28 mouse cellular contexts compared by ENCODE assay signal in the genomic region with DNA sequence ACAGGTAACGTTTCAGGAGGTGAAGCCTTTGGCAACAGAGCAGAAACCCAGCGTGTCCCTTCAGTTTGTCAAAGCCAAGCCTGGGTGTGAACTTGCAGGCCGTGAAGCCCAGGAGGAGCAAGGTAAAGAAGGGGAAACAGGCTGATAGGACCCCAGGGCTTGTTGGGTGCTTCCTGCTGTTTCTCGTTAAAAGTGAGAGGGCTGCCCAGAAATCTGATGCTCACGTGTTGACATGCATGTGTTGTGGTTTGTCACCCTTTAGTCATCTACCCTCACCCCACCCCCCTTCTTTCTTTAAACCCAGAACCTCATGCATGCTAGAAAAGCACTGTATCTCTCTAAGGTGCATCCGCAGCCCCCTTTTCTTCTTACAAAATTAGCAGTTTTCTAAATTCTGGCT. TPM values are rescaled to one million over a fixed set of nuclear protein-coding genes. Genes with fewer than 3 reads are reported as not detected.
DNase-seq lines count a peak whose midpoint lies in the region; ATAC-seq lines count a peak whose summit lies in the region.
"Had no signal": no experiment of that assay in that cellular context is flagged by ENCODE, and none has a peak within 500 bp of the region (broad histone marks: within the 10 kb centered on the region; RNA-seq: fewer than 3 reads in every experiment).

No protein-coding gene starts in this region.

- no peak overlapping the region for H3K4me2 ChIP-seq in liver, embryonic 12.5 days
- H3K4me2 ChIP-seq: forebrain, embryonic 12.5 days; heart, embryonic 11.5 days; hindbrain, embryonic 12.5 days; intestine, embryonic 15.5 days; limb, embryonic 12.5 days; liver, embryonic 13.5 days; lung, embryonic 14.5 days; midbrain, embryonic 11.5 days had no signal

- no peaks in the 10 kb centered on the region for H3K27me3 ChIP-seq in liver, embryonic 12.5 days (replicated peaks)
- H3K27me3 ChIP-seq: forebrain, embryonic 12.5 days; hindbrain, embryonic 12.5 days; intestine, embryonic 15.5 days; limb, embryonic 12.5 days; liver, embryonic 13.5 days had no signal

- 0 out of 2 replicates have a peak, but pooled peaks have one; percentile 14 for ATAC-seq in megakaryocyte, adult 5-6 weeks (ENCODE audit: poor library complexity, severe bottlenecking)
- ATAC-seq in liver, embryonic 12.5 days = no peak
- ATAC-seq: intestine, embryonic 15.5 days had no signal

- no peak overlapping the region for H3K27ac ChIP-seq in liver, embryonic 12.5 days
- H3K27ac ChIP-seq: forebrain, embryonic 12.5 days; hindbrain, embryonic 12.5 days; intestine, embryonic 15.5 days; limb, embryonic 12.5 days; liver, embryonic 13.5 days had no signal

- H3K4me1 ChIP-seq in liver, embryonic 12.5 days = peaks cover 33% of the 10 kb centered on the region

- H3K36me3 ChIP-seq in liver, embryonic 12.5 days = peaks cover 45% of the 10 kb centered on the region

- H3K4me3 ChIP-seq in liver, embryonic 12.5 days = no peak overlapping the region
- H3K4me3 ChIP-seq: forebrain, embryonic 12.5 days; hindbrain, embryonic 12.5 days; intestine, embryonic 15.5 days; limb, embryonic 12.5 days; liver, embryonic 13.5 days had no signal

- peak; percentile 1 to 4 for DNase-seq in spleen, postnatal 36 days (ENCODE audit: low spot score in 2 of 2)
- no peak for DNase-seq in spleen, adult 12 weeks (ENCODE audit: low spot score)
- DNase-seq in CD8-positive naive resting alpha-beta T cell, adult 2 months (ENCODE audit: low read depth in 2 of 2, low spot score in 2 of 2) = peak; percentile 37 to 61
- peak; percentile 13 for DNase-seq in thymus, postnatal 36 days
- no peak for DNase-seq in urinary bladder, postnatal 10 days (ENCODE audit: low spot score)
- no peak for DNase-seq in cerebellum, adult 9-10 months
- DNase-seq: adrenal gland, adult 8-10 months; cerebellum, adult 9-11 months; gastrocnemius, postnatal 25 days; heart, postnatal 14 days; liver, embryonic 13.5 days; lung, embryonic 14.5 days; lung, postnatal 36 days had no signal

- H3K9ac ChIP-seq in liver, embryonic 12.5 days = no peak overlapping the region
- H3K9ac ChIP-seq: forebrain, embryonic 12.5 days; hindbrain, embryonic 12.5 days; intestine, embryonic 15.5 days; limb, embryonic 12.5 days; liver, embryonic 13.5 days; lung, embryonic 14.5 days had no signal

- 60% methylated on average over 6 of the region's 6 CpGs for WGBS in liver, embryonic 12.5 days (ENCODE audit: insufficient replicate concordance)

- no peaks in the 10 kb centered on the region for H3K9me3 ChIP-seq in liver, embryonic 12.5 days (replicated peaks)
- H3K9me3 ChIP-seq: forebrain, embryonic 12.5 days; hindbrain, embryonic 12.5 days; intestine, embryonic 15.5 days; limb, embryonic 12.5 days; liver, embryonic 13.5 days had no signal

RNA-seq across cellular contexts. Expression of gene Zscan12, which starts 4.0 kb away (rescaled TPM):
- total RNA-seq in megakaryocyte, adult 5-6 weeks (2015) = 4.4 and 4.7 TPM in 2 replicates
- 5.6 and 8.3 TPM in 2 replicates for total RNA-seq in megakaryocyte, adult 5-6 weeks (2017)
- 5.5 and 5.8 TPM in 2 replicates for polyA plus RNA-seq in liver, embryonic 12.5 days (2016; fragmentation: Nextera tagmentation; extraction: Ambion mirVana)

RNA-seq across cellular contexts. Expression of gene Olfr1367, which starts 19.9 kb away (rescaled TPM):
- total RNA-seq in megakaryocyte, adult 5-6 weeks (2015) = not detected in 2 replicates
- not detected in 2 replicates for total RNA-seq in megakaryocyte, adult 5-6 weeks (2017)
- polyA plus RNA-seq in liver, embryonic 12.5 days (2016; fragmentation: Nextera tagmentation; extraction: Ambion mirVana) = not detected in 2 replicates
- total RNA-seq: adrenal gland, adult 8-10 months; gastrocnemius, postnatal 25 days; heart, postnatal 14 days; layer of hippocampus, postnatal 14 days; left cerebral cortex, postnatal 10 days had no signal
- polyA plus RNA-seq: cortical plate, adult 2 months; embryonic facial prominence, embryonic 11.5 days; forebrain, embryonic 12.5 days; heart, embryonic 11.5 days; hindbrain, embryonic 12.5 days; intestine, embryonic 15.5 days; kidney, embryonic 16.5 days; limb, embryonic 12.5 days; liver, embryonic 13.5 days; lung, embryonic 14.5 days; midbrain, embryonic 11.5 days; neural tube, embryonic 14.5 days; stomach, embryonic 14.5 days had no signal

RNA-seq across cellular contexts. Expression of gene Zkscan3, which starts 35.9 kb away (rescaled TPM):
- total RNA-seq in megakaryocyte, adult 5-6 weeks (2015) = 33.5 and 36.6 TPM in 2 replicates
- total RNA-seq in megakaryocyte, adult 5-6 weeks (2017) = 26.8 and 29.7 TPM in 2 replicates
- 34.8 and 36.2 TPM in 2 replicates for polyA plus RNA-seq in liver, embryonic 12.5 days (2016; fragmentation: Nextera tagmentation; extraction: Ambion mirVana)

RNA-seq across cellular contexts. Expression of gene Gpx6, which starts 54.7 kb away (rescaled TPM):
- total RNA-seq in megakaryocyte, adult 5-6 weeks (2015) = not detected in 2 replicates
- total RNA-seq in megakaryocyte, adult 5-6 weeks (2017) = not detected in 2 replicates
- not detected in 2 replicates for polyA plus RNA-seq in liver, embryonic 12.5 days (2016; fragmentation: Nextera tagmentation; extraction: Ambion mirVana)
- total RNA-seq: adrenal gland, adult 8-10 months; gastrocnemius, postnatal 25 days; heart, postnatal 14 days; layer of hippocampus, postnatal 14 days; left cerebral cortex, postnatal 10 days had no signal
- polyA plus RNA-seq: forebrain, embryonic 12.5 days; heart, embryonic 11.5 days; intestine, embryonic 15.5 days; liver, embryonic 13.5 days; lung, embryonic 14.5 days; midbrain, embryonic 11.5 days; stomach, embryonic 14.5 days had no signal

Comparison
In these comparisons a context has a peak if more than half of its experiments do, and no peak if none do; other contexts are left out.
1. DNase-seq: peak in spleen, postnatal 36 days (2 of 2), CD8-positive naive resting alpha-beta T cell, adult 2 months (2 of 2) and thymus, postnatal 36 days (2 of 2); none in spleen, adult 12 weeks (single experiment), urinary bladder, postnatal 10 days (single experiment) and cerebellum, adult 9-10 months (single experiment).